Mouse (Mus musculus): ENCODE measurements around the gene Fbxw21. TPM values are rescaled to one million over a fixed set of nuclear protein-coding genes. Genes with fewer than 3 reads are reported as not detected.
"Not testable (repeated sequence)": the region's sequence is repeated elsewhere in the genome, so short reads cannot be mapped to it uniquely, and the experiment has no call there.

The Fbxw21 gene
- not detected in 2 replicates for polyA plus RNA-seq (2012; rRNA removed)

- WGBS, result 73% methylated on average over 3 of the region's 3 CpGs
- no peaks in the 10 kb centered on the region for H3K36me3 ChIP-seq (ENCODE audit: control insufficient read depth, insufficient read depth, low read length)
- H3K4me1 ChIP-seq (ENCODE audit: control insufficient read depth, insufficient read depth, insufficient read length, low read length), result no peaks in the 10 kb centered on the region
- no peak within 1 kb of the TSS for H3K4me3 ChIP-seq (ENCODE audit: low read depth, low read length)
- no peak for TF ChIP-seq CTCF (IDR thresholded peaks at IDR 0.05; ENCODE audit: extremely low read depth, insufficient read length, insufficient replicate concordance, low read depth, low read length)
- TF ChIP-seq POLR2A (IDR thresholded peaks at IDR 0.05; ENCODE audit: low read depth, low read length), result no peak
- no peak within 1 kb of the TSS for H3K27ac ChIP-seq (ENCODE audit: insufficient read depth, low read depth, low read length)
- H3K27me3 ChIP-seq (ENCODE audit: control insufficient read depth, insufficient read depth, low read length), result no peaks in the 10 kb centered on the region
Observed at GRCm38 (mm10) chr9:109161941-109162340, at the start of gene Fbxw21. Gene Fbxw21, minus strand, starts transcription at chr9:109162041.

- not testable (repeated sequence) for H3K27ac ChIP-seq (ENCODE audit: insufficient read depth, low read depth, low read length); H3K36me3 ChIP-seq (ENCODE audit: control insufficient read depth, insufficient read depth, low read length); H3K4me1 ChIP-seq (ENCODE audit: control insufficient read depth, insufficient read depth, insufficient read length, low read length); H3K4me3 ChIP-seq (ENCODE audit: low read depth, low read length); H3K27me3 ChIP-seq (ENCODE audit: control insufficient read depth, insufficient read depth, low read length)
- 70% methylated on average over 1 of the region's 1 CpGs for WGBS
Observed at GRCm38 (mm10) chr9:109201347-109201746, 39.5 kb upstream of the Fbxw21 start.

- Histone ChIP-seq H3K36me3 (ENCODE audit: control insufficient read depth, insufficient read depth, low read length) (no peaks in the 10 kb centered on the region), H3K4me3 (ENCODE audit: low read depth, low read length) (no peak overlapping the region), H3K27ac (ENCODE audit: insufficient read depth, low read depth, low read length) (no peak overlapping the region), H3K27me3 (ENCODE audit: control insufficient read depth, insufficient read depth, low read length) (no peaks in the 10 kb centered on the region), H3K4me1 (ENCODE audit: control insufficient read depth, insufficient read depth, insufficient read length, low read length) (no peaks in the 10 kb centered on the region)
- TF ChIP-seq CTCF (IDR thresholded peaks at IDR 0.05; ENCODE audit: extremely low read depth, insufficient read length, insufficient replicate concordance, low read depth, low read length) (no peak), POLR2A (IDR thresholded peaks at IDR 0.05; ENCODE audit: low read depth, low read length) (no peak)
- 71% methylated on average over 1 of the region's 1 CpGs for WGBS
Observed at GRCm38 (mm10) chr9:109200349-109200748, 38.5 kb upstream of the Fbxw21 start.

- 14% methylated on average over 1 of the region's 1 CpGs for WGBS
Observed at GRCm38 (mm10) chr9:109199353-109199752, 37.5 kb upstream of the Fbxw21 start.

GRCm38 (mm10) chr9:109195875-109196274 lies 34.0 kb upstream of the Fbxw21 start, which contains the start of gene Fbxw13:
Gene Fbxw13, minus strand, starts transcription at chr9:109195975.
- H3K4me1 ChIP-seq (ENCODE audit: control insufficient read depth, insufficient read depth, insufficient read length, low read length); H3K27ac ChIP-seq (ENCODE audit: insufficient read depth, low read depth, low read length): not testable (repeated sequence)
- 76% methylated on average over 3 of the region's 3 CpGs for WGBS

More at GRCm38 (mm10) chr9:109199353-109199752, 37.5 kb upstream of the Fbxw21 start:
- TF ChIP-seq CTCF (IDR thresholded peaks at IDR 0.05; ENCODE audit: extremely low read depth, insufficient read length, insufficient replicate concordance, low read depth, low read length) (no peak), POLR2A (IDR thresholded peaks at IDR 0.05; ENCODE audit: low read depth, low read length) (no peak)
- no peaks in the 10 kb centered on the region for H3K36me3 ChIP-seq (ENCODE audit: control insufficient read depth, insufficient read depth, low read length)
- no peak overlapping the region for H3K27ac ChIP-seq (ENCODE audit: insufficient read depth, low read depth, low read length)
- no peaks in the 10 kb centered on the region for H3K4me1 ChIP-seq (ENCODE audit: control insufficient read depth, insufficient read depth, insufficient read length, low read length)
- no peak overlapping the region for H3K4me3 ChIP-seq (ENCODE audit: low read depth, low read length)
- no peaks in the 10 kb centered on the region for H3K27me3 ChIP-seq (ENCODE audit: control insufficient read depth, insufficient read depth, low read length)

GRCm38 (mm10) chr9:109177208-109177607 lies 15.4 kb upstream of the Fbxw21 start:
- 34% methylated on average over 1 of the region's 1 CpGs for WGBS
- Histone ChIP-seq H3K36me3 (ENCODE audit: control insufficient read depth, insufficient read depth, low read length) (no peaks in the 10 kb centered on the region), H3K27me3 (ENCODE audit: control insufficient read depth, insufficient read depth, low read length) (no peaks in the 10 kb centered on the region), H3K27ac (ENCODE audit: insufficient read depth, low read depth, low read length) (no peak overlapping the region), H3K4me3 (ENCODE audit: low read depth, low read length) (no peak overlapping the region), H3K4me1 (ENCODE audit: control insufficient read depth, insufficient read depth, insufficient read length, low read length) (no peaks in the 10 kb centered on the region)
- TF ChIP-seq POLR2A (IDR thresholded peaks at IDR 0.05; ENCODE audit: low read depth, low read length) (no peak), CTCF (IDR thresholded peaks at IDR 0.05; ENCODE audit: extremely low read depth, insufficient read length, insufficient replicate concordance, low read depth, low read length) (no peak)

More at GRCm38 (mm10) chr9:109195875-109196274, 34.0 kb upstream of the Fbxw21 start, which contains the start of gene Fbxw13:
- H3K36me3 ChIP-seq (ENCODE audit: control insufficient read depth, insufficient read depth, low read length); H3K4me3 ChIP-seq (ENCODE audit: low read depth, low read length); H3K27me3 ChIP-seq (ENCODE audit: control insufficient read depth, insufficient read depth, low read length): not testable (repeated sequence)

- Histone ChIP-seq H3K4me3 (ENCODE audit: low read depth, low read length) (no peak overlapping the region), H3K4me1 (ENCODE audit: control insufficient read depth, insufficient read depth, insufficient read length, low read length) (no peaks in the 10 kb centered on the region), H3K27ac (ENCODE audit: insufficient read depth, low read depth, low read length) (no peak overlapping the region), H3K36me3 (ENCODE audit: control insufficient read depth, insufficient read depth, low read length) (no peaks in the 10 kb centered on the region), H3K27me3 (ENCODE audit: control insufficient read depth, insufficient read depth, low read length) (no peaks in the 10 kb centered on the region)
- TF ChIP-seq POLR2A (IDR thresholded peaks at IDR 0.05; ENCODE audit: low read depth, low read length) (no peak), CTCF (IDR thresholded peaks at IDR 0.05; ENCODE audit: extremely low read depth, insufficient read length, insufficient replicate concordance, low read depth, low read length) (no peak)
- 45% methylated on average over 1 of the region's 1 CpGs for WGBS
Observed at GRCm38 (mm10) chr9:109176301-109176700, 14.5 kb upstream of the Fbxw21 start.

- Histone ChIP-seq H3K4me1 (ENCODE audit: control insufficient read depth, insufficient read depth, insufficient read length, low read length) (no peaks in the 10 kb centered on the region), H3K27me3 (ENCODE audit: control insufficient read depth, insufficient read depth, low read length) (no peaks in the 10 kb centered on the region)
- TF ChIP-seq CTCF (IDR thresholded peaks at IDR 0.05; ENCODE audit: extremely low read depth, insufficient read length, insufficient replicate concordance, low read depth, low read length), result no peak
- TF ChIP-seq POLR2A (IDR thresholded peaks at IDR 0.05; ENCODE audit: low read depth, low read length), result no peak
Observed at GRCm38 (mm10) chr9:109167316-109167715, 5.5 kb upstream of the Fbxw21 start.

More at GRCm38 (mm10) chr9:109167316-109167715, 5.5 kb upstream of the Fbxw21 start:
- H3K27ac ChIP-seq (ENCODE audit: insufficient read depth, low read depth, low read length), result no peak overlapping the region
- H3K36me3 ChIP-seq (ENCODE audit: control insufficient read depth, insufficient read depth, low read length), result no peaks in the 10 kb centered on the region
- no peak overlapping the region for H3K4me3 ChIP-seq (ENCODE audit: low read depth, low read length)
